Mouse (Mus musculus) testis, adult 2 months (tissue): Measurements from ENCODE around the gene Ptpro. TPM values are rescaled to one million over a fixed set of nuclear protein-coding genes. Genes with fewer than 3 reads are reported as not detected.

Source experiments
- H3K27ac ChIP-seq: fragments of 200-500 bp; 2 replicates; pipeline ENCODE4 v1.5.1; 2012; ENCODE audit warnings: low read depth, low read length; ENCODE audit not compliant: control insufficient read depth, insufficient read depth
- H3K27me3 ChIP-seq: fragments of 200-500 bp; 2 replicates; pipeline ENCODE4 v1.6.1; 2012; ENCODE audit warnings: mild to moderate bottlenecking, low read length, moderate library complexity; ENCODE audit not compliant: control insufficient read depth, insufficient read depth
- H3K36me3 ChIP-seq: fragments of 200-500 bp; 2 replicates; pipeline ENCODE4 v1.6.1; 2012; ENCODE audit warnings: mild to moderate bottlenecking, low read length; ENCODE audit not compliant: control insufficient read depth, insufficient read depth
- H3K4me1 ChIP-seq: fragments of 200-500 bp; 2 replicates; pipeline ENCODE4 v1.6.1; 2012; ENCODE audit warnings: low read length; ENCODE audit not compliant: control insufficient read depth, insufficient read depth
- H3K4me3 ChIP-seq: fragments of 200-500 bp; 2 replicates; pipeline ENCODE4 v1.5.1; 2012; ENCODE audit warnings: low read depth, mild to moderate bottlenecking, low read length, moderate library complexity, mixed read lengths; ENCODE audit not compliant: control insufficient read depth
- CTCF ChIP-seq: fragments of 200-500 bp; IDR thresholded peaks from 2 replicates; pipeline ENCODE4 v1.5.1; 2012; ENCODE audit warnings: low read depth, mild to moderate bottlenecking, inconsistent platforms, low read length, moderate library complexity; ENCODE audit not compliant: control insufficient read depth, insufficient read depth, insufficient replicate concordance
- POLR2A ChIP-seq: fragments of 200-500 bp; IDR thresholded peaks from 2 replicates; pipeline ENCODE4 v1.6.1; 2012; ENCODE audit warnings: low read depth, mild to moderate bottlenecking, inconsistent platforms, low read length, moderate library complexity; ENCODE audit not compliant: control insufficient read depth
- polyA plus RNA-seq: library from polyadenylated mRNA; depleted of rRNA; stranded (reverse); fragments of >200 nt; gene quantifications from 2 replicates; pipeline ENCODE4 v1.2.3, GENCODE M21; 2012

Gene Ptpro
- polyA plus RNA-seq, 1 experiment, result 1.6 TPM

DNA sequence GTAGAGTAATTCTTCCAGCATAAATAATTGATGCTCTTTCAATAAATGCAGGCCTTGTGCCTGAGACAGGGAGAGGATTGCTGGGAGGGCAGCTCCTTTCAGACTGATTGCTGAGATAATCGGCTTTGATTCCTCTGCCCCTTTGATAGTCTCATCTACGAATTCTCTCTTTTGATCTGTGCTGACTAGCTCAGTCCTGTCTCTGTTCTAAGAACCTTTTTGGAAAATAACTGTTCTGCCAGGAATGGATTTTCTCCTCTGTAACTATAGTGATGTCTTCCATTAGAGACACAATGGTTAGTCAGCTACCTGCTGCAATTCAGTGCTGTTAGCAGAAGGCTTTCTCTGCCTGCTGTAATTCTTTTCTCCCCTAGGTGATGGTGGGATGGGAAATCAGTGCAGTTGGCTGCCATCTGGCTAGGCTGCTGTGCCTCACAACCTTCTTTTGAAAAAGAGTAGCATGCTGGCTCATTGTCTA is 159.8 kb downstream of the Ptpro start:
- TF ChIP-seq CTCF (no peak), POLR2A (no peak)
- no peak overlapping the region for H3K4me3 ChIP-seq
- no peak overlapping the region for H3K27ac ChIP-seq
- H3K36me3 ChIP-seq, result no peaks in the 10 kb centered on the region
- no peaks in the 10 kb centered on the region for H3K27me3 ChIP-seq
- no peaks in the 10 kb centered on the region for H3K4me1 ChIP-seq

DNA sequence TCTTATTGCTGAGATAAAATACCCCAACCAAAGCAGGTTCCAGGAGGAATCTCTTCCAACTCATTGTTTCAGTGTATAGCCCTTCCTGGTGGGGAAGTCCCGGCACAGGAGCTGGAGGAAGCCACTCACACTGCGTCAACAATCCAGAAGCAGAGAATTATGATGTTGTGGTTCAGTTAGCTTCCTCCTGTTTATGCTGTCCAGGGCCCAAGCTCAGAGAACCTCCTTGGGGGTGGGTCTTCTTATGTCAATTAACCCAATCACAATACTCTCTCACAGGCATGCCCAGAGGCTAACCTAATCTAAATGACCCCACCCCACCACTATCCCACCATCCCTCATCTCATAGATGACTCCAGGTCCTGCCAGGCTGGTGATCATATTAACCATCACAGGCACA is 160.9 kb downstream of the Ptpro start:
- Histone ChIP-seq H3K27ac (no peak overlapping the region), H3K27me3 (no peaks in the 10 kb centered on the region), H3K4me1 (no peaks in the 10 kb centered on the region), H3K4me3 (no peak overlapping the region), H3K36me3 (no peaks in the 10 kb centered on the region)
- TF ChIP-seq CTCF, result no peak
- TF ChIP-seq POLR2A, result no peak

DNA sequence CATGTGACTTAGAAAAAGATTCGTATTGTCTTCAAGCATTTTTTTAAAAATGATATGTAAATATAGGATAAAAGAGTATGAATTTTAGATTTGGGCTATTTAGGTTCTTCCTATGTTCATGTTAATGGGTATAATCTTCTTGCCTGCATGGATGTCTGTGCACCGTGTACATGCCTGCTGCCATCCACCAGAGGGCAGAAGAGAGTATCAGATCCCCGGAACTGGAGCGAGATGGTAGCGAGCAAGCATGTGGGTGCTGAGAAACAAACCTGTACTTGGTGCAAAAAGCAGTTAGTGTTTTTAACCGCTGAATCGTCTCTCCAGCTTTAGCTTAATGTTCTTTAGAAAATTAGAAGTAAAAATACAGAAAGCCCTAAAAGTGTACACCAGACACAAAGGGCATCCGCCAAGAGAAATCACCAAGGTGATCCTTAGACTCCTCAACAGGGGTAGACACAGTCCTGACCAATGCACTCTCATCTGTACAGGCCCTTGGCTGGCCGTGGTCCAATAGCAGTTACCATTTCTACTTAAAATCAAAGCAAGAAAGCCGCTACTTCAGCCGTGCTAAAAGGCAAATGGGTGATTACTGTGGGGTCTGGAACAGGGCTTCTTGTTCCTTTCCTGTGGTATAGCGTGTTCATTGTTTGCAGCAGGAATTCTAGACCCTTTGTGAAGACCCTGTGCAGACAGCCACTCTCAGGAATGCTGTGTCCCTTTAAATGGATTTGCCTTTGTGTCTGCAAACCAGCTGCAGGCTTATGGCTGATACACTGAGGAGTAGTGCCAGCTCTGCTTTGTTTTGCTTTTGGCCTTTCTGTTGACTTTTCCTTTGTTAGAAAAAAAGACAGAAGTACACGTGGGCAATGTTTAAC is 162.6 kb downstream of the Ptpro start:
- Histone ChIP-seq H3K4me3 (no peak overlapping the region), H3K27ac (no peak overlapping the region), H3K36me3 (no peaks in the 10 kb centered on the region), H3K4me1 (no peaks in the 10 kb centered on the region), H3K27me3 (no peaks in the 10 kb centered on the region)
- TF ChIP-seq CTCF, result peak; percentile 85; the same call in 1 of the 2 replicates
- no peak for TF ChIP-seq POLR2A

DNA sequence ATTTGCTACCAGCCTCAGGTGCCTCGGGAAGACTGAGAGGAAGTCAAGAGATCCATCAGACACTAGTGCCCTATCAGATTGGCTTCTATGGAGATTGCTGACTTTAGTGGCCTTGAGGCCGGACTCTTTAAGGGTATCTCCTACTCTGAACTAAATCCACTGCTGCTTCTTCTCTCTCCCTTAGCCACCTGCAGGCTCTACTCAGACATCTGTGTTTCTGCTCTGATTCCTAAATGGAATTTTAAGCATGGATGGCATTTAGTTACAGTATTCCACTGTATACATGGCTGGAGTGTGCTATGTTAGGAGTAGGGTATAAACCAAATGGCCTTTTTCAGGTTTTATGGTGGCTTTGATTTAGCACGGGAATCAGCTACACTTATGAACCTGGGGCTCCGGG is 170.7 kb downstream of the Ptpro start:
- TF ChIP-seq POLR2A, result no peak
- TF ChIP-seq CTCF, result no peak
- H3K36me3 ChIP-seq, result no peaks in the 10 kb centered on the region
- no peaks in the 10 kb centered on the region for H3K27me3 ChIP-seq
- no peak overlapping the region for H3K27ac ChIP-seq
- H3K4me1 ChIP-seq, result no peaks in the 10 kb centered on the region
- no peak overlapping the region for H3K4me3 ChIP-seq

DNA sequence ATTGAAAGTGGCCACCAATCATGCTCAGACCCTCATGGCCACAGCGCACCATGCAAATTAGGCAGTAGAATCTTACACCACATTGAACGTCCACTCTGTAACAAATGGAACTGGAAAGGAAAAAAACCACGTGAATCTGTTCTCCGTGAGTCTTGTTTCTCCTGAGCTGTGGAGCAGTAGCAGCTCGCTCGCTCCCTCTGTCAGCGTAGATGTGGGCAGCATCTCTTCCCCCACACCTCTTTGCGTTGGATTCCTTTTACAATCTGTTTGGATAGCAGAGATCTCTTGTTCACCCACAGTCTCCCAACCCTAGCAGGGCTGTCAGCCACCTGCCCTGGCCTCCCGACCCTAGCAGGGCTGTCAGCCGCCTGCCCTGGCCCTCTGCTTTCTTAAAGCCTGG is 171.7 kb downstream of the Ptpro start:
- H3K27ac ChIP-seq, result no peak overlapping the region
- no peak for TF ChIP-seq CTCF
- no peaks in the 10 kb centered on the region for H3K36me3 ChIP-seq
- no peak overlapping the region for H3K4me3 ChIP-seq
- no peaks in the 10 kb centered on the region for H3K27me3 ChIP-seq
- no peaks in the 10 kb centered on the region for H3K4me1 ChIP-seq

DNA sequence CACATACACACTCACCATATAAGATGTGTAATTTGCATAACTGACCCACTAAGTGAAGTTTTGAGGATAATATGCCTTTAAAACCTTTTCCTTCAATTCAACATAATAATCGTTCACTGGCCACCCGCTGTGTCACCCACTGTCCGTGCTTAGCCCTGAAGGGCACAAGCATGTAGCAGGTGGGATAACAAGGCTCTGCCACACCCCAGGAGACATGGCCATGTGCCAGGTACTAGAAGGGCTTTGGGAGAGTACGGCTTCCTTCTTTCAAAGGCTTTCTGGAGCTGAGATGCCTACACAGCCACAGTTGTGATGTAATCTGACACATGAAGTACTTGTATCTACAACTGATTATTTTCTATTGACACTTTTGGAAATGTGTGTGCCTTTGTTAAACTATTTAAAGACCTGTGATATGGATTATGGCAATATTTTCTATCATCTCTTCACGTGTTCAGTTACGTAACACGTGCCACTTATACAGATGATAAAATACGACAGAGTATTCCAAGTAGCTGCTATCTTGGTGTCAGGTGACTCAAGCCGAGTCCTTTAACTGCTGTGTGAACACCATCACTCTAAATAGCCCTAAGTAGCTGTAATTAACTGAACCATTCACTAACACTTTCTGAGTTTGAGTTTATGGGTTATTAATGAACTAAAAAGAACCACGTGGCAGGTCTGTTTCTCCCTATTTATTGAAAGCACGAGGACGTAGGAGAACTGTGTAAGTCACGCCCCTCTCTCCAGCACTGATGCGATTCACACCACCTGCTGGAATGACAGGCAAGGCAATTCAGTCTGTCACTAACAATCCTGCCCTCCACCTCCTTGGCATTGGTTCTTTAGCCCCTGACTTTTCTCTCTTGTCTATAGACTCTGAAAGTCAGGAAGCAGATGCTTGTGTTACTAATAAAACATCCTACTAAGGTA is 173.6 kb downstream of the Ptpro start:
- H3K27me3 ChIP-seq, result no peaks in the 10 kb centered on the region
- no peaks in the 10 kb centered on the region for H3K36me3 ChIP-seq
- TF ChIP-seq POLR2A (no peak), CTCF (no peak)

DNA sequence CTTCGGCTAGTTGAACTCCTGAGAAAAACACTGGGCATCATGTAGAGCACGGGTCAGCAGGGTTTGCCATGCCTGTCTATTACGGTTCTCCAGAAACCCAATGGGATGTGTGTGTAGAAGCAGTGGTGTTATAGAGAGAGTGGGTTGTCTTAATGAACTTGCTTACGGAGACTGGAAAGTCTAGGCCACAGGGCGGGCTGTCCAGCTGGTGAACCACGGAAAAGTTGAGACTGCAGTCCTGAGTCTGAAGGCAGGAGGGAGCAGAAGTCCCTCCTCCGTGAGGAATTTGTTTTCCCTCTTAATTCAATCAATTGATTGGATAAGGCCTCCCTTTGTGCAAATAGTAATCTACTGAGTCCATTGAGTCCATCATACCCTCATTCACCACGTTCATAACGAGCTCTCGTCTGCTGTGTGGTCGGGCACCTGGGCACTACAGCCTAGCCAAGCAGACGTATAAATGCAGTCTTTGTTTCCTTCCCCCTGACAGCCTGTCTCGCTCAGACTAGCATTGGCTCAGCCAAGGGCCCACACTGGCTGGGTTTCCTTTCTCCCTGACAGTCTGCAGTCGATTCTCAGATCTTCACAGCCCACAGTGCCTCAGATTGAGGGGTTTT is 181.5 kb downstream of the Ptpro start:
- no peak for TF ChIP-seq POLR2A
- no peak for TF ChIP-seq CTCF
- no peak overlapping the region for H3K4me3 ChIP-seq
- no peaks in the 10 kb centered on the region for H3K27me3 ChIP-seq
- no peaks in the 10 kb centered on the region for H3K36me3 ChIP-seq
- H3K4me1 ChIP-seq, result no peaks in the 10 kb centered on the region
- H3K27ac ChIP-seq, result no peak overlapping the region

More for the DNA sequence above, 173.6 kb downstream of the Ptpro start:
- H3K27ac ChIP-seq, result no peak overlapping the region
- H3K4me1 ChIP-seq, result no peaks in the 10 kb centered on the region
- H3K4me3 ChIP-seq, result no peak overlapping the region
